Mouse (Mus musculus) hematopoietic stem cell, adult 5-6 weeks (primary cell): ENCODE measurements around the gene Nol4l. TPM values are rescaled to one million over a fixed set of nuclear protein-coding genes. Genes with fewer than 3 reads are reported as not detected.

Source experiments
- total RNA-seq: library from RNA; stranded (forward); fragments of 172-1452, 232-1000 nt; gene quantifications from 2 replicates; pipeline ENCODE4 v1.2.3, GENCODE M21; 2017

Gene Nol4l
- total RNA-seq, 1 experiment from 2014 or later, result 5.2 TPM

Other genes with a start within 250 kb of the Nol4l start
- 13.2 and 21.6 TPM in 2 replicates for gene Kif3b, start 238.6 kb downstream of the Nol4l start, total RNA-seq
- 37.1 and 42.8 TPM in 2 replicates for gene Asxl1, start 184.1 kb downstream of the Nol4l start, total RNA-seq
- gene 4930404H24Rik, start 37.2 kb downstream of the Nol4l start, total RNA-seq, result not detected in 2 replicates
- 37.0 and 55.8 TPM in 2 replicates for gene Commd7, start 102.8 kb upstream of the Nol4l start, total RNA-seq
- gene Dnmt3b, start 119.5 kb upstream of the Nol4l start, total RNA-seq, result 41.4 and 43.8 TPM in 2 replicates
- gene Dnmt3c, start 166.7 kb upstream of the Nol4l start, total RNA-seq, result not detected in 2 replicates
- gene Mapre1, start 211.3 kb upstream of the Nol4l start, total RNA-seq, result 134 and 210 TPM in 2 replicates
- 0.19 TPM in 1 of 2 replicates, not detected in the other for gene Efcab8, start 250.0 kb upstream of the Nol4l start, total RNA-seq